8 mouse cellular contexts compared by ENCODE assay signal in the genomic region with DNA sequence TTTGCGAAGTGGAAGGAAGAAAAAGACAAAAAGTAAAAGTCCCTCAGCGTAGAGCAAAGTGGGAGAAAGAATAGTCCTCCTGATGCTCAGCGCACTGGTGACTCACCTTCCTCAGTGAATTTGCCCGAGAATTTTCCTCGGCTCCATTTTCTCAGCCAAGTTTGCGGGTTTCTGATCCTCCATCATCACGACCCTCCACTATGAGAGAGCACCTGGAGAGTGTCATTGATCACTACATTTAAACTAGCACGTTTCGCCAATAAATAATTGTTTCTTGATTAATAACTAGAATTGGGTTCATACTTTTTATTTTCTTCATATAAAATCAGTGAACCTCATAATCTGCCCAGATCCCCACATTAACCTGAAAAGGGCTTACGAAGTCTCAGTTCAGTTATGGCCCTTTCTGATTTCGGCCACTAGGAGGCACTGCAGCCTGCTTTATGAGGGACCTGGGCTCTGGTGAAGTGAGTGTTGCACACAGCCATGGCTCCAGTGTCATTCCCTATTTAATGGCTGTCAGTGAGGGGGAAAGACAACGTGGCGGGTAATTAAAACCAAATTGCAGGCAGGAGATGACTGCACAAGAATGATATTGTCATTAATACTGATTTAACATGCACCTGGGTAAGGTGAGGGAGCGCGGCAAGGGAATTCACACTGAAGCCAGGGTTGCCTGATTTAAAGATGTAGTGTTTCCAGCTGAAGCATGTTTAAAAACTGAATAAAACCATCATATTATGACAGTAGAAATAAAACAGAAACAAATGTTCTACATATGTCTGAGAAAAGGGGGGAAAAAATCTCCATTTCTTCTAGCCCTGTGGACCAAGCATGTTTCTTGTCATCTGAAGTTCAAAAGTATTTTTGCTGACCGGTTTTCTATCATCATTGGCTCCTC.
DNase-seq lines count a peak whose midpoint lies in the region; ATAC-seq and TF ChIP-seq lines count a peak whose summit lies in the region.

No protein-coding gene starts in this region.

- peak; percentile 20 for DNase-seq in Patski (ENCODE audit: low read depth, low spot score)
- peak; percentile 29 to 44 for DNase-seq in cerebellum, adult 2 months
- peak; percentile 89 for DNase-seq in forebrain, postnatal 0 days
- DNase-seq in layer of hippocampus, postnatal 25 days (ENCODE audit: extremely low spot score in 1 of 2, low spot score in 1 of 2): peak; percentile 69 to 85
- peak; percentile 73 for DNase-seq in lung, postnatal 36 days
- peak; percentile 79 to 88 for DNase-seq in right cerebral cortex, adult 2 months (ENCODE audit: low spot score in 2 of 2)
- no peak for DNase-seq in T-cell, adult 2 months (ENCODE audit: low spot score)

- peak; percentile 95 for TF ChIP-seq CTCF in Patski (IDR thresholded peaks at IDR 0.05)
- peak; percentile 77 for TF ChIP-seq CTCF in cerebellum, adult 2 months (IDR thresholded peaks at IDR 0.05; ENCODE audit: borderline replicate concordance, insufficient read depth, low read depth, low read length)
- peak; percentile 95 for TF ChIP-seq CTCF in forebrain, postnatal 0 days (IDR thresholded peaks at IDR 0.05; ENCODE audit: low read depth)

- H3K9ac ChIP-seq in forebrain, postnatal 0 days: no peak overlapping the region
- H3K9ac ChIP-seq in hindbrain, embryonic 16.5 days (ENCODE audit: low read depth, low read length): no peak overlapping the region

- POLR2A ChIA-PET in Patski (lab: Charles Lee): no interaction called here

- H3K27ac ChIP-seq in cerebellum, adult 2 months (ENCODE audit: insufficient read depth, low read length): no peak overlapping the region
- no peak overlapping the region for H3K27ac ChIP-seq in forebrain, postnatal 0 days (ENCODE audit: low read depth, low read length)
- 0 out of 2 replicates have a peak overlapping the region, but pooled peaks have one; percentile 34 for H3K27ac ChIP-seq in hindbrain, embryonic 16.5 days (ENCODE audit: low read depth, low read length)

- H3K4me1 ChIP-seq in cerebellum, adult 2 months (ENCODE audit: control insufficient read depth, insufficient read depth, low read length): no peaks in the 10 kb centered on the region
- H3K4me1 ChIP-seq in forebrain, postnatal 0 days (ENCODE audit: insufficient read depth): no peaks in the 10 kb centered on the region
- H3K4me1 ChIP-seq in hindbrain, embryonic 16.5 days (ENCODE audit: control insufficient read depth, insufficient read depth, low read depth, low read length): no peaks in the 10 kb centered on the region

- peaks cover 11% of the 10 kb centered on the region for H3K27me3 ChIP-seq in Patski
- H3K27me3 ChIP-seq in cerebellum, adult 2 months (ENCODE audit: control insufficient read depth, insufficient read depth, low read length): no peaks in the 10 kb centered on the region
- no peaks in the 10 kb centered on the region for H3K27me3 ChIP-seq in forebrain, postnatal 0 days (ENCODE audit: insufficient read depth, low read length)
- H3K27me3 ChIP-seq in hindbrain, embryonic 16.5 days (replicated peaks; ENCODE audit: control insufficient read depth, insufficient read depth, low read length): peaks cover 10% of the 10 kb centered on the region

- no peak for TF ChIP-seq POLR2A in cerebellum, adult 2 months (IDR thresholded peaks at IDR 0.05; ENCODE audit: borderline replicate concordance, insufficient read depth, low read length)

- H3K9me3 ChIP-seq in forebrain, postnatal 0 days (ENCODE audit: low read length): no peaks in the 10 kb centered on the region
- H3K9me3 ChIP-seq in hindbrain, embryonic 16.5 days (ENCODE audit: control insufficient read depth, low read length): no peaks in the 10 kb centered on the region

- H3K4me2 ChIP-seq in forebrain, postnatal 0 days (ENCODE audit: low read depth): peak overlapping the region; percentile 4; the same call in 1 of the 2 replicates
- peak overlapping the region; percentile 38 for H3K4me2 ChIP-seq in hindbrain, embryonic 16.5 days (ENCODE audit: low read length)

- peak; percentile 92 for ATAC-seq in Patski
- ATAC-seq in forebrain, postnatal 0 days: peak; percentile 91
- peak; percentile 94 for ATAC-seq in hindbrain, embryonic 16.5 days

- H3K36me3 ChIP-seq in forebrain, postnatal 0 days (ENCODE audit: insufficient read depth): no peaks in the 10 kb centered on the region
- H3K36me3 ChIP-seq in hindbrain, embryonic 16.5 days (ENCODE audit: control insufficient read depth, insufficient read depth, low read length): no peaks in the 10 kb centered on the region

- WGBS in cerebellum, adult 2 months: 43% methylated on average over 16 of the region's 16 CpGs
- 34% methylated on average over 16 of the region's 16 CpGs for WGBS in forebrain, postnatal 0 days
- WGBS in hindbrain, embryonic 16.5 days: 39% methylated on average over 16 of the region's 16 CpGs

- H3K4me3 ChIP-seq in cerebellum, adult 2 months (replicated peaks; ENCODE audit: insufficient read depth, low read depth, low read length): no peak overlapping the region
- no peak overlapping the region for H3K4me3 ChIP-seq in forebrain, postnatal 0 days (ENCODE audit: low read depth, low read length)
- H3K4me3 ChIP-seq in hindbrain, embryonic 16.5 days (ENCODE audit: low read length): no peak overlapping the region

- CTCF ChIA-PET in Patski (lab: Charles Lee): interaction anchor here (0.7 kb wide), 1 partner anchor 1404 kb away, joined by 3 read pairs; no protein-coding TSS in a partner anchor

- in situ Hi-C loops in Patski (cut with MboI; ENCODE audit: low pct_unique_long_range_greater_than_20kb): loop anchor here (5.0 to 25.0 kb wide), 4 partner anchors 621 to 1924 kb away; no protein-coding TSS in a partner anchor
